Mouse (Mus musculus) cortical plate, adult 2 months (tissue): Measurements from ENCODE around the gene Gm10401. TPM values are rescaled to one million over a fixed set of nuclear protein-coding genes. Genes with fewer than 3 reads are reported as not detected.

Experiments
- H3K27ac ChIP-seq: fragments of 200-500 bp; 2 replicates; pipeline ENCODE4 v1.5.1; 2012; ENCODE audit warnings: low read length, control low read depth, inconsistent platforms; ENCODE audit not compliant: insufficient read depth
- H3K4me1 ChIP-seq: fragments of 200-500 bp; 2 replicates; pipeline ENCODE4 v1.6.1; 2011; ENCODE audit warnings: low read length; ENCODE audit not compliant: control insufficient read depth, insufficient read depth
- H3K4me3 ChIP-seq: fragments of 200-500 bp; 2 replicates; pipeline ENCODE4 v1.5.1; 2011; ENCODE audit warnings: mild to moderate bottlenecking, low read length, control low read depth; ENCODE audit not compliant: insufficient read depth
- CTCF ChIP-seq: fragments of 200-500 bp; IDR thresholded peaks from 2 replicates; pipeline ENCODE4 v1.5.1; 2011; ENCODE audit warnings: mild to moderate bottlenecking, control low read depth, low read length; ENCODE audit not compliant: insufficient read depth; ENCODE audit errors: extremely low read depth
- POLR2A ChIP-seq: fragments of 200-500 bp; IDR thresholded peaks from 2 replicates; pipeline ENCODE4 v1.6.1; 2011; ENCODE audit warnings: mild to moderate bottlenecking, low read length, control low read depth; ENCODE audit not compliant: insufficient read depth; ENCODE audit errors: extremely low read depth
- polyA plus RNA-seq: library from polyadenylated mRNA; depleted of rRNA; stranded (reverse); fragments of >200 nt; gene quantifications from 2 replicates; pipeline ENCODE4 v1.2.3, GENCODE M21; 2012; rRNA removed

The Gm10401 gene
- polyA plus RNA-seq, 1 experiment: not detected

DNA sequence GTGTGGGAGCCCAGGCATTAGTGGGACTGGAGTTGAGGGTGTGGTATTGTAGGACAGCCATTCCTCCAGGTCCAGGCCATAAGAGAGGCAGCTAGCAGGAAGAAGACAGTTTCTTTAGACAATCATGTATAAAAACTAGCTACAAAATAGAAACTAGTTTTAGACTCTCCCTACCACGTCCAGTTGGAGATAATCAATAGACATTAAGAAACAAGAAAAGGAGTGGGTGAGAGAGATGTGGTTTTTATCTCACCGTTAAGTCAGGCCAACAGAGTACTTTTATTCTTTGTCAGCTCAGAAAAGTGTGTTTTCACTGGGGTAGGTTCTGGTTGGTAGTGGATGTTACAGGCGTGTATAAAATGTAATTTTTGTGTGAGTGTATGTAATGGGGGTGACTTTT lies 37.1 kb downstream of the Gm10401 start:
- no peak overlapping the region for H3K27ac ChIP-seq
- no peak overlapping the region for H3K4me3 ChIP-seq
- no peak for TF ChIP-seq POLR2A
- no peaks in the 10 kb centered on the region for H3K4me1 ChIP-seq

GRCm38 (mm10) chr5:115060067-115060695 lies 37.9 kb downstream of the Gm10401 start:
- H3K4me1 ChIP-seq: no peaks in the 10 kb centered on the region
- H3K27ac ChIP-seq: no peak overlapping the region
- TF ChIP-seq CTCF: no peak
- H3K4me3 ChIP-seq: no peak overlapping the region

- no peak overlapping the region for H3K4me3 ChIP-seq
- TF ChIP-seq CTCF: no peak
- TF ChIP-seq POLR2A: no peak
- no peaks in the 10 kb centered on the region for H3K4me1 ChIP-seq
- no peak overlapping the region for H3K27ac ChIP-seq
Observed at GRCm38 (mm10) chr5:115058584-115059297, 39.4 kb downstream of the Gm10401 start.

GRCm38 (mm10) chr5:115057153-115057552 lies 40.9 kb downstream of the Gm10401 start:
- H3K4me1 ChIP-seq: peaks cover 2% of the 10 kb centered on the region
- no peak overlapping the region for H3K27ac ChIP-seq
- TF ChIP-seq POLR2A: no peak
- TF ChIP-seq CTCF: no peak
- no peak overlapping the region for H3K4me3 ChIP-seq

- Histone ChIP-seq H3K4me3 (no peak overlapping the region), H3K27ac (no peak overlapping the region), H3K4me1 (peaks cover 2% of the 10 kb centered on the region)
- no peak for TF ChIP-seq CTCF
- no peak for TF ChIP-seq POLR2A
Observed at GRCm38 (mm10) chr5:115055418-115055817, 42.7 kb downstream of the Gm10401 start.

DNA sequence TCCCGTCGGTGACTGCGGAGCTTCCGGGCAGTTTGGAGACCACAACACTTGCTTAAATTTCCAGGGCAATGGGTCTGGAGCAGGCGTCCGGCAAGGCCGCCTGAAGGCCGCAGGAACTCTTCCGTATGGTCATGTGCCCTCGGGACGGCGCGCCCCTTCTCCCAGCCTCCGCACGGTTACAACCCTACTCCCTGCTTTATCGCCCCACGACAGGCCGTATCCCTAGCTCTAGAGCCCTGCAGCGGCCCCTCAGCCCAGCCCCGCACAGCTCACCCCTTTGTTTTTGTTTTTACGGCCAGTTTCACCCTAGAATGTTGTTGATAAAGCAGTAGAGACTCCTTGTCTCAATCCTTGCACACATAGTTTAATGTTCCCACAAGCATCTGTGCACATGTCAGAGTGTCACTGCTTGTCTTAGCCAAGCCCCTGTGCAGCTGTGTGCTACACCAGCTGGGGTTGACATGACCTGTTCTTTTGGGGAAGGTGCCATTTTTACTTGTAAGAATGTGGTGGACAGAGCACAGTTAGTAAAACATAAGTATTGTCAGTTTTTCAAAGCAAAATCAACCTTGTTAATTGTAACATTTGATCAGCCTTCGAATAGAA lies 44.2 kb downstream of the Gm10401 start:
- Histone ChIP-seq H3K27ac (no peak overlapping the region), H3K4me1 (peaks cover 2% of the 10 kb centered on the region), H3K4me3 (no peak overlapping the region)
- TF ChIP-seq POLR2A (no peak), CTCF (no peak)

- Histone ChIP-seq H3K27ac (no peak overlapping the region), H3K4me1 (peaks cover 5% of the 10 kb centered on the region), H3K4me3 (no peak overlapping the region)
- no peak for TF ChIP-seq POLR2A
- no peak for TF ChIP-seq CTCF
Observed at GRCm38 (mm10) chr5:115052546-115052945, 45.5 kb downstream of the Gm10401 start.

DNA sequence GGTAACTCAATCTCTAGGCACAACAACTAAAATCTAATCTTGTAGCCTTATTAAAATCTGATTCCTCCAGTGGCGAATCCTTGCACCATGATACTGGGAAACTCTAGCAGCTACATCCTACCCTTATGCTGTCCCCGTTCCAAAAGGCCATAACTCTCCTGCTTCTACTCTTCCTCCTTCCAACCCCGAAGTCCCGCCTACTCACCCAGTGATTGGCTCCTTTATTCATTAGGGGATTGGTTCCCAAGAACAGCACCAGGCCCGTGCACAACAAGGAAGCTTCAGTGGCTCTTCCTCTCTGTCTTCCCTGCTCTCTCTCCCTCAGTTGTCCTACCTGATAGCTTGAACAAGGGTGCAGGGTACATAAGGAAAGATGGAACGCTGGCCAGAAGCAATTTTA lies 47.3 kb downstream of the Gm10401 start:
- Histone ChIP-seq H3K4me3 (no peak overlapping the region), H3K4me1 (peaks cover 5% of the 10 kb centered on the region), H3K27ac (no peak overlapping the region)
- TF ChIP-seq POLR2A: no peak
- no peak for TF ChIP-seq CTCF

DNA sequence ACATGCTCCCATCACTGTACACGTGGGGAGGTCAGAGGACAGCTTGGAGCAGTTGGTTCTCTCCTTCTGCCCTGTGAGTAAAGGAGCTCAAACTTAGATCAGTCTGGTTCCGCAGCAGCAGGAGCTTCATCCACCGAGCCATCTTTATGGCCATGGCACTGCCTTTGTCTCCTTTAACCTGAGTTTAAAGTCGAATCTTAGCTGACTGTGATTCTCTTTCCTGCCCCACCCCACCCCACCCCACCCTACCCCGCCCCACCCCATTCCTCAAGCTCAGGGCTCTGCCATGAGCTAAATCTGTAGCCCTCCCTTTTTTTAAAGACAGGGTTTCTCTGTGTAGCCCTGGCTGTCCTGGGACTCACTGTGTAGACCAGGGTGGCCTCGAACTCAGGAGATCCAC lies 48.4 kb downstream of the Gm10401 start:
- Histone ChIP-seq H3K4me3 (no peak overlapping the region), H3K27ac (no peak overlapping the region), H3K4me1 (peaks cover 7% of the 10 kb centered on the region)
- TF ChIP-seq POLR2A: no peak
- no peak for TF ChIP-seq CTCF

Other genes with a start within 250 kb of the Gm10401 start
- gene 4930519G04Rik, start 244.6 kb downstream of the Gm10401 start, polyA plus RNA-seq: 0.06 TPM in 1 of 2 replicates, not detected in the other
- gene Gm9936, start 239.6 kb downstream of the Gm10401 start, polyA plus RNA-seq: 0.25 and 0.36 TPM in 2 replicates
- gene Oasl2, start 201.4 kb downstream of the Gm10401 start, polyA plus RNA-seq: 7.5 and 8.6 TPM in 2 replicates
- 0.35 and 0.78 TPM in 2 replicates for gene Oasl1, start 175.1 kb downstream of the Gm10401 start, polyA plus RNA-seq
- 129 and 136 TPM in 2 replicates for gene 2210016L21Rik, start 156.1 kb downstream of the Gm10401 start, polyA plus RNA-seq
- not detected in 2 replicates for gene Hnf1a, start 127.2 kb downstream of the Gm10401 start, polyA plus RNA-seq
- 66.4 and 68.5 TPM in 2 replicates for gene Sppl3, start 87.2 kb downstream of the Gm10401 start, polyA plus RNA-seq
- gene Acads, start 21.1 kb upstream of the Gm10401 start, polyA plus RNA-seq: 12.7 and 12.8 TPM in 2 replicates
- 24.8 and 26.2 TPM in 2 replicates for gene Unc119b, start 36.7 kb upstream of the Gm10401 start, polyA plus RNA-seq
- 74.6 and 78.6 TPM in 2 replicates for gene Mlec, start 59.9 kb upstream of the Gm10401 start, polyA plus RNA-seq
- 444 and 462 TPM in 2 replicates for gene Cabp1, start 96.1 kb upstream of the Gm10401 start, polyA plus RNA-seq
- gene Pop5, start 137.5 kb upstream of the Gm10401 start, polyA plus RNA-seq: 193 and 195 TPM in 2 replicates
- gene Rnf10, start 174.6 kb upstream of the Gm10401 start, polyA plus RNA-seq: 177 and 181 TPM in 2 replicates
- gene Coq5, start 181.4 kb upstream of the Gm10401 start, polyA plus RNA-seq: 31.3 and 31.8 TPM in 2 replicates
- gene Dynll1, start 202.7 kb upstream of the Gm10401 start, polyA plus RNA-seq: 753 and 867 TPM in 2 replicates
- 53.5 and 61.0 TPM in 2 replicates for gene Srsf9, start 228.9 kb upstream of the Gm10401 start, polyA plus RNA-seq
- 28.8 and 31.1 TPM in 2 replicates for gene Gatc, start 242.9 kb upstream of the Gm10401 start, polyA plus RNA-seq
- gene Triap1, start 242.9 kb upstream of the Gm10401 start, polyA plus RNA-seq: 26.3 and 27.8 TPM in 2 replicates